Mouse (Mus musculus) megakaryocyte, embryonic 14.5 days (primary cell): ENCODE data around the gene Fam189b. TPM values are rescaled to one million over a fixed set of nuclear protein-coding genes. Genes with fewer than 3 reads are reported as not detected.
"Not testable (repeated sequence)": the region's sequence is repeated elsewhere in the genome, so short reads cannot be mapped to it uniquely, and the experiment has no call there.

ENCODE experiments used
- H3K27me3 ChIP-seq: replicated peaks from 2 replicates; pipeline ENCODE3; 2012; ENCODE audit warnings: inconsistent platforms
- H3K36me3 ChIP-seq: replicated peaks from 2 replicates; pipeline ENCODE3; 2012; ENCODE audit warnings: low read length, inconsistent platforms, mixed read lengths
- H3K4me1 ChIP-seq: 2 replicates; pipeline ENCODE4 v1.6.1; 2012; ENCODE audit warnings: inconsistent platforms
- H3K4me3 ChIP-seq: replicated peaks from 2 replicates; pipeline ENCODE3; 2012; ENCODE audit warnings: moderate library complexity, mild to moderate bottlenecking, inconsistent platforms
- H3K9me3 ChIP-seq: 2 replicates; pipeline ENCODE4 v1.6.1; 2012; ENCODE audit warnings: inconsistent platforms
- FLI1 ChIP-seq: IDR thresholded peaks from 2 replicates; pipeline ENCODE4 v1.6.1; 2012; ENCODE audit warnings: low read length, inconsistent platforms, mixed read lengths
- GATA1 ChIP-seq: IDR thresholded peaks from 3 replicates; pipeline ENCODE4 v1.6.1; 2012; ENCODE audit warnings: mixed read lengths, low read length, inconsistent platforms, borderline replicate concordance
- polyA plus RNA-seq: library from polyadenylated mRNA; stranded (reverse); fragments of >175 nt; gene quantifications from 2 replicates; pipeline ENCODE4 v1.2.3, GENCODE M21; 2012; ENCODE audit warnings: low replicate concordance; ENCODE audit not compliant: insufficient read depth

Gene Fam189b
- polyA plus RNA-seq, 1 experiment: 23.3 TPM

GRCm38 (mm10) chr3:89210731-89211130 is 27.8 kb downstream of the Fam189b start:
- Histone ChIP-seq H3K27me3 (peaks cover 2% of the 10 kb centered on the region), H3K4me3 (no peak overlapping the region), H3K36me3 (peaks cover 64% of the 10 kb centered on the region), H3K9me3 (no peaks in the 10 kb centered on the region), H3K4me1 (peaks cover 51% of the 10 kb centered on the region)
- no peak for TF ChIP-seq GATA1
- no peak for TF ChIP-seq FLI1

GRCm38 (mm10) chr3:89213803-89214530 is 31.0 kb downstream of the Fam189b start:
- H3K4me1 ChIP-seq: peaks cover 69% of the 10 kb centered on the region
- H3K9me3 ChIP-seq: no peaks in the 10 kb centered on the region
- TF ChIP-seq FLI1: no peak
- no peak for TF ChIP-seq GATA1
- H3K36me3 ChIP-seq: peaks cover 31% of the 10 kb centered on the region
- H3K27me3 ChIP-seq: peaks cover 26% of the 10 kb centered on the region
- peak overlapping the region; percentile 99 for H3K4me3 ChIP-seq

GRCm38 (mm10) chr3:89214681-89215411 is 31.9 kb downstream of the Fam189b start, which contains the start of gene Thbs3:
Gene Thbs3, plus strand, starts transcription at chr3:89215180.
- Histone ChIP-seq H3K36me3 (peaks cover 23% of the 10 kb centered on the region), H3K27me3 (peaks cover 33% of the 10 kb centered on the region), H3K9me3 (no peaks in the 10 kb centered on the region), H3K4me1 (peaks cover 75% of the 10 kb centered on the region), H3K4me3 (peak within 1 kb of the TSS; percentile 99)
- no peak for TF ChIP-seq FLI1
- no peak for TF ChIP-seq GATA1

GRCm38 (mm10) chr3:89215853-89216252 is 32.9 kb downstream of the Fam189b start:
- TF ChIP-seq FLI1 (no peak), GATA1 (no peak)
- Histone ChIP-seq H3K9me3 (no peaks in the 10 kb centered on the region), H3K36me3 (peaks cover 12% of the 10 kb centered on the region), H3K4me1 (peaks cover 73% of the 10 kb centered on the region), H3K27me3 (peaks cover 37% of the 10 kb centered on the region), H3K4me3 (peak overlapping the region; percentile 67)

- H3K36me3 ChIP-seq, H3K4me3 ChIP-seq, H3K9me3 ChIP-seq: not testable (repeated sequence)
- H3K4me1 ChIP-seq: peaks cover 74% of the 10 kb centered on the region
- H3K27me3 ChIP-seq: peaks cover 42% of the 10 kb centered on the region
Measured at GRCm38 (mm10) chr3:89216407-89216806, 33.5 kb downstream of the Fam189b start.

GRCm38 (mm10) chr3:89218271-89218670 is 35.3 kb downstream of the Fam189b start:
- Histone ChIP-seq H3K27me3 (peaks cover 51% of the 10 kb centered on the region), H3K4me3 (peak overlapping the region; percentile 46), H3K36me3 (no peaks in the 10 kb centered on the region), H3K4me1 (peaks cover 58% of the 10 kb centered on the region), H3K9me3 (no peaks in the 10 kb centered on the region)
- no peak for TF ChIP-seq GATA1
- no peak for TF ChIP-seq FLI1

- TF ChIP-seq GATA1 (no peak), FLI1 (no peak)
- Histone ChIP-seq H3K9me3 (no peaks in the 10 kb centered on the region), H3K36me3 (no peaks in the 10 kb centered on the region), H3K27me3 (peaks cover 64% of the 10 kb centered on the region), H3K4me3 (no peak overlapping the region), H3K4me1 (peaks cover 57% of the 10 kb centered on the region)
Measured at GRCm38 (mm10) chr3:89219546-89219945, 36.6 kb downstream of the Fam189b start.

GRCm38 (mm10) chr3:89221167-89221566 is 38.2 kb downstream of the Fam189b start:
- Histone ChIP-seq H3K4me3 (no peak overlapping the region), H3K4me1 (peaks cover 45% of the 10 kb centered on the region), H3K27me3 (peaks cover 78% of the 10 kb centered on the region), H3K9me3 (no peaks in the 10 kb centered on the region), H3K36me3 (no peaks in the 10 kb centered on the region)
- TF ChIP-seq FLI1 (no peak), GATA1 (no peak)

- H3K27me3 ChIP-seq: peaks cover 69% of the 10 kb centered on the region
- TF ChIP-seq GATA1 (no peak), FLI1 (no peak)
Measured at GRCm38 (mm10) chr3:89224796-89225195, 41.9 kb downstream of the Fam189b start.

GRCm38 (mm10) chr3:89225321-89225815 is 42.4 kb downstream of the Fam189b start:
- no peaks in the 10 kb centered on the region for H3K36me3 ChIP-seq
- H3K4me1 ChIP-seq: peaks cover 51% of the 10 kb centered on the region
- no peak overlapping the region for H3K4me3 ChIP-seq
- H3K27me3 ChIP-seq: peaks cover 71% of the 10 kb centered on the region
- no peaks in the 10 kb centered on the region for H3K9me3 ChIP-seq
- TF ChIP-seq GATA1 (no peak), FLI1 (no peak)

More at GRCm38 (mm10) chr3:89224796-89225195, 41.9 kb downstream of the Fam189b start:
- no peak overlapping the region for H3K4me3 ChIP-seq
- peaks cover 51% of the 10 kb centered on the region for H3K4me1 ChIP-seq
- no peaks in the 10 kb centered on the region for H3K9me3 ChIP-seq
- no peaks in the 10 kb centered on the region for H3K36me3 ChIP-seq
